Mouse (Mus musculus): ENCODE measurements around the gene Dgkz. TPM values are rescaled to one million over a fixed set of nuclear protein-coding genes. Genes with fewer than 3 reads are reported as not detected.

The Dgkz gene
- polyA plus RNA-seq, 1 experiment, result 129 TPM

DNA sequence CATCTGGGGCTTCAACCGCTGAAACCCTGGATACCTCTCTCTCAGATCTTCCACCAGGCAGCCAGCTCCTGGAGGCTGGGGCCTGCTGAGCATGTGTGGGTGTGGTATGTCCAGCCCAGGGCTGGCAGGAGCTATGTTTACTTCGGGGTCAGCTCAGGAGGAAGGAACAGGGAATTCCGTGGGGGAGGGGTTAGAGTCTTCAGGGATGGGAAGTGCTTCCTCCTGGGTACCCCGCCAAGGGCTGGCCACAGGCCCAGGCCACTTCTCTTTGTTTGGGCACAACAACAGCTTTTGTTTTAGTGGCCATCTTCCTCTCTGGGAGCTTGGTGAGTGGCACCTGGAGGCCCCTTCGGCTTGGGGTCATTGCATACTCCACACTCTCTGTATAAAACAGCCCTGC is 21.8 kb downstream of the Dgkz start:
- no peak overlapping the region for H3K4me3 ChIP-seq (ENCODE audit: insufficient read depth, low read length)
- peaks cover 73% of the 10 kb centered on the region for H3K4me1 ChIP-seq (ENCODE audit: control insufficient read depth, insufficient read depth, low read length)
- H3K27ac ChIP-seq (ENCODE audit: insufficient read depth, low read depth, low read length), result peak overlapping the region; percentile 59
- no peak for TF ChIP-seq POLR2A (IDR thresholded peaks at IDR 0.05; ENCODE audit: borderline replicate concordance, low read depth, low read length)
- TF ChIP-seq CTCF (IDR thresholded peaks at IDR 0.05; ENCODE audit: low read depth, low read length), result no peak

DNA sequence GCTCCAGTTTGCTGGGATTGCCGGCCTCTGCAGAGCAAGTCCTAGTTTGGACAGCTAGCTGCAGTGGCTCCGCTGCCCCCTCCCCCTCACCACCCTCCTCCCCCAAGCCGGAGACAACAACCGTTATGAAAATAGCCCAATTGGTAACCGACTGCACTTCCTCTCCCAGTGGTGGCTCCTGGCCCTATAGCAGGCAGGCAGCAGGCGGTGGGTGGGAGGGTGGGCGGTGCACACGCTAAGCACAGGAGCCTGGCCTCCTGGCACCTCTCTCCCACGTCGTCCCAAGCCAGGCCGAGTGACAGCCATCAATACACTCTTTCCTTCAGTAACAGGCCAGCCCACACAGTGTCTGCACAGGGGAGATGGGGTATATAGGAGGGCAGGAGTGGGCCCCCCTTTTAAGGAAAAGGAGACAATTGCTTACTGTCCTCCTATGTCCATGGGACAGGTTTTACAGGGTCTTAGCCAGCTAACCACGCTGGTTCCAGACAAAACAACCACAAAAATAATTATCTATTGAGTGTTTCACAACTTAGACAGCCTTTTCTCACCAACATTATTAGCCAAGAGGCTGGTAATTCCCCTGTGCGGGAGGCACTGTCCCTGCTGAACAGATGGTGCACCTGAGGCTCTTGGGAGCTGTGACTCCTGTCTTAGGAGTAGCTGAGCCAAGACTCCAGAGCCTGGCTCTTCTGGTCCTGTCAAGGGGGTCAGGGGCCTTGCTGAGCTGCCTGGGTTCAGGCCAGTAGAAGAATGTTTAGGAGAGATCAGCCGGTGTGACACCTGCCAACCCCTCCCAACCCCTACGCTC is 25.2 kb downstream of the Dgkz start:
- H3K4me1 ChIP-seq (ENCODE audit: control insufficient read depth, insufficient read depth, low read length), result peaks cover 69% of the 10 kb centered on the region
- no peak for TF ChIP-seq POLR2A (IDR thresholded peaks at IDR 0.05; ENCODE audit: borderline replicate concordance, low read depth, low read length)
- no peak for TF ChIP-seq CTCF (IDR thresholded peaks at IDR 0.05; ENCODE audit: low read depth, low read length)
- peak overlapping the region; percentile 55 for H3K4me3 ChIP-seq (ENCODE audit: insufficient read depth, low read length)
- H3K27ac ChIP-seq (ENCODE audit: insufficient read depth, low read depth, low read length), result peak overlapping the region; percentile 92

DNA sequence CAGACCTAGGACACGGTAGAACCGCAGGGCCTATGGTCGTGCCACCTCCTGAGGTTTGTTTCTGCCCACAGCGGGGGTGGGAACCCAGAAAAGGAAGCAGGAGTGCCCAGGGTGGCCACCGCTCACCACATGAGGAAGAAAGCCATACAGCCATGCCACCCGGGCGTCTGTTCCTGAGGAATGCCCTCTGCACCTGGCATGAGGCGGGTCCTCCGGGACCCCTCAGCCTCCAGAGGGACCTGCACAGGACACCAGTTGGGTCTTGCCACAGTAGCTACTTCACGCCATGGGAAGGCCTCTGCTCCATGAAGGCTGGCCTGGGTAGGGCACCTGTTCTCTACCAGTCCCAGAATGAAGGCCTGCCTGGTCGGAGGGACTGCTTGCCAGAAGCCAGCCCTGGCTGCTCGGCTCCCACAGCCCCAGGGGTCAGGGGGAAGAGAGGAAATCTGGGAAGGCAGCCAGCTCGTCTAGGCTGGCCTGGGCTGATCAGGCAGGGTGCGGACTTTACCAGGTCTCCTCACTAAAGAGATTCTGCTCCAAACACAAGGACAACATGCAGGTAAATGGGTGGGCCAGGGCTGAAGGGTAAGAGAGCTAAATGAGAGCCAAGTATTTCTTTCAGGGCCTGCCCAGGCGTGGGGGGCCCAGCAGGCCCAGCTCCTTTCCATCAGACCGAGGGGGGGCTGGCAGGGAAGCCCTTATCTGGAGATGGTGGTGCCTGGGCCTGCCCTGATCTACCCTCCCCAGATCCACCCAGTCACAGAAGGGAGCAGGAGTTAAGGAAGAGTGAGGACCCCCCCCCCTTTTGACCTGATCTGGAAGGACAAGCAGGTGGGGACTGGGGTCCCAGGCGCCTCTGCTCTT is 26.0 kb downstream of the Dgkz start:
- peak overlapping the region; percentile 92 for H3K27ac ChIP-seq (ENCODE audit: insufficient read depth, low read depth, low read length)
- peak overlapping the region; percentile 55 for H3K4me3 ChIP-seq (ENCODE audit: insufficient read depth, low read length)
- H3K4me1 ChIP-seq (ENCODE audit: control insufficient read depth, insufficient read depth, low read length), result peaks cover 61% of the 10 kb centered on the region
- TF ChIP-seq POLR2A (IDR thresholded peaks at IDR 0.05; ENCODE audit: borderline replicate concordance, low read depth, low read length) (no peak), CTCF (IDR thresholded peaks at IDR 0.05; ENCODE audit: low read depth, low read length) (no peak)

DNA sequence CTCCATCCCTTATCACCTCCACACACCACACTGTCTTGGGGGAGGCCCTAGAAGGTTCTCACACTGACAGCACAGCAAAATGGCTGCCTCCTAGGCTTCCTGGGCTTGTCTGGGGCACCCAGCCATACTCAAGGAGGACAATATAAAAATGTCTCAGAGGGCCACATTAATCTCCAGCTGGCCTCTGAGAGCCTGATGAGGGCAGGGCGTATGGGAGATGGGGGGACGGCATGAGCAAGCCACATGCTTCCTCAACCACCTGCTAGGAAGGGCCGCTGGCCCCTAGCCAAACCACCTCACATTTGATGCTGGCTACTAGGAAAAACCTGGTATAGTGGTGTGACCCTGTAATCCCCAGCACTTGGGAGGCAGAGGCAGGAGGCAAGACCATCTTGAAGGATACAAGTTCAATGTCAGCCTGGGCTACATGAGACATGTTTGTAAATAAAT is 26.8 kb downstream of the Dgkz start:
- Histone ChIP-seq H3K27ac (ENCODE audit: insufficient read depth, low read depth, low read length) (peak overlapping the region; percentile 92), H3K4me1 (ENCODE audit: control insufficient read depth, insufficient read depth, low read length) (peaks cover 55% of the 10 kb centered on the region), H3K4me3 (ENCODE audit: insufficient read depth, low read length) (peak overlapping the region; percentile 55)
- TF ChIP-seq POLR2A (IDR thresholded peaks at IDR 0.05; ENCODE audit: borderline replicate concordance, low read depth, low read length) (no peak), CTCF (IDR thresholded peaks at IDR 0.05; ENCODE audit: low read depth, low read length) (no peak)

DNA sequence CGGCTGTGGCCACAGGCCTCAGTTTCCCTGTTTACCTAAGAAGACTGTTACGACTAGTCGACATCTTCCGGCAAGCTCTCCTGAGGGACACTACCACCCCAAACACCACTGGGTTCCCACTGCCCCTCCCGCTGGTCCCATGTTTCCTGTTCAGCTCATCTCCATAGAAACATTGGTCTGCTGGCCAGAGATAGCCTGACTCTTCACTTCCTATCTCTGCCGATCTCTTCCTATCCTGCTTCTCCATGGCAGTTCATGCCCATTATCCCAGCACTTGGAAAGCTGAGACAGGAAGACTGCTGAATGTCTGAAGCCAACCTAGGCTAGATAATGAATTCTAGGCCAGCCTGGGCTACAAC is 27.5 kb downstream of the Dgkz start:
- H3K27ac ChIP-seq (ENCODE audit: insufficient read depth, low read depth, low read length), result peak overlapping the region; percentile 92
- peak overlapping the region; percentile 55 for H3K4me3 ChIP-seq (ENCODE audit: insufficient read depth, low read length)
- TF ChIP-seq CTCF (IDR thresholded peaks at IDR 0.05; ENCODE audit: low read depth, low read length) (no peak), POLR2A (IDR thresholded peaks at IDR 0.05; ENCODE audit: borderline replicate concordance, low read depth, low read length) (no peak)
- H3K4me1 ChIP-seq (ENCODE audit: control insufficient read depth, insufficient read depth, low read length), result peaks cover 48% of the 10 kb centered on the region

DNA sequence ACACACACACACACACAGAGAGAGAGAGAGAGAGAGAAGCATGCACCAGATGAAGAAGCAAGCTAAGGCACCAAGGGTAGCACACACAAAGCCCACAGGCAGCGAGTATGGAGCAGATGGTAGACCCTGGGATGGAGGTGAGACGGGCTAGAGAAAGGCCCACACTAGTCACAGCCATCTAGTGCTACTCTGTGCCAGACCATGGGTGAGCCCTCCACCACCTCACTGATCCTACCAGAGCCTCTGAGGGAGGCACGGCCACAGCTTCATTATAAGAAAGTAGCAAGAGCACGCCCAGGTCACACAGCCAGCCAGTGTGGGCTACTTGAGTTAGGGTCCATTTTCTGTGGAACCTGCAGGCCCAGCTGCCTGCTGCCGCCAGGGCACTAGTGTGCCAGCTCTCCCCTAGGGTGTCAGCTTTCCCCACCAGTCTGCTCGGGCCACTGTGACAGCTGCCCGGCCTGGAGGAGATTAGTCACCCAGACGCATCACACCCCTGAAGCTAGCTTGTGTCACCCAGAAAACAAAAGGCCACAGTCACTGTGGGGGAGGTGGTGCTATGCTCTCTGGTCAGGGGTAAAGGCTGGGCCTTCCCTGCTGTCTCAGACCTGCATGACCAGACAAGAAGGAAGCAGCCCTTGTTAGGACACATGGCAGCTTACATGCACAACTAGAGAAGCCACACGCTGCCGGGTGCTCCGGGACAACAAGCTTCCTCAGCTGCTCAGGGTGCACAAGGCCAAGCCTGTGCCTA is 28.1 kb downstream of the Dgkz start:
- peak overlapping the region; percentile 92 for H3K27ac ChIP-seq (ENCODE audit: insufficient read depth, low read depth, low read length)
- peak overlapping the region; percentile 55 for H3K4me3 ChIP-seq (ENCODE audit: insufficient read depth, low read length)
- no peak for TF ChIP-seq CTCF (IDR thresholded peaks at IDR 0.05; ENCODE audit: low read depth, low read length)
- TF ChIP-seq POLR2A (IDR thresholded peaks at IDR 0.05; ENCODE audit: borderline replicate concordance, low read depth, low read length), result no peak
- peaks cover 44% of the 10 kb centered on the region for H3K4me1 ChIP-seq (ENCODE audit: control insufficient read depth, insufficient read depth, low read length)

DNA sequence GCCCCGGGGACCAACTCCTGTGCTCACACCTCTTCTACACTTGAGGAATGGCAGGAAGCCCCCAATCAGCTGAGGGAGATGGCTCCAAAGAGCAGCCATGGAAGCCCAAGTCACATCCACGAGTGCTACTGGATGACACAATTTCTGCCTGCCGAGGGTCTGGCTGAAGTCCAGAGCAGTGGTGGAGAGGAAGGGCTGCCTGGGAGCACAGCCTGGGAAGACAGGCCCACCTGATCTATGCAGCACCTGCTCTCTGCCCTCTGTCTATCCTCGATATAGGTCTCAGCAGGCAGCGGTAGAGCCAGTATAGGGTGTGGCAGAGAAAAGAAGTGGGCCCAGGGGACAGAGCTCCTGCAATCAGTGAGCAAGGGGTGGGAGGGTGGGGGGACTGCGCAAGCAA is 28.8 kb downstream of the Dgkz start:
- Histone ChIP-seq H3K4me1 (ENCODE audit: control insufficient read depth, insufficient read depth, low read length) (peaks cover 43% of the 10 kb centered on the region), H3K27ac (ENCODE audit: insufficient read depth, low read depth, low read length) (peak overlapping the region; percentile 92; the same call in 1 of the 2 replicates), H3K4me3 (ENCODE audit: insufficient read depth, low read length) (no peak overlapping the region)
- TF ChIP-seq POLR2A (IDR thresholded peaks at IDR 0.05; ENCODE audit: borderline replicate concordance, low read depth, low read length), result no peak
- TF ChIP-seq CTCF (IDR thresholded peaks at IDR 0.05; ENCODE audit: low read depth, low read length), result no peak

DNA sequence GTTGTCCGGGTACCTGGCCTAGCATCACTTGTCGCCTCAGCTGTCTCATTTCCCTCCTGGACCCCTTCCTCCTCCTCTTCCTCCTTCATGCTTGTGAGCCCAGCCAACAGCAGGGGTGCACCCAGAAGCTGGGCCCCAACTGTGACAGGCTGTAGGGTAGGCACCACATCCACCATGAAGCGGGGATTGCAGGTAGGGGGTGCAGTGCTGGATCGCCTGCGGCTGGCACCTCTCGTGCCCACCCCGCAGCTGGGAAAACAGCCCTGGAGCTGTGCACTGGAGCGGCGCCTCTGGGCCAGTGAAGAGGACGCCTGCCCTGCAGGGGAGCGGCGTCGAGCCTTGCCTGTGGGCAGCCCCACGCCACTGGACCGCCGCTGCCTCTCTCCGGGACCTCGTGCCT is 30.2 kb downstream of the Dgkz start, which contains the start of gene Gm9821:
Gene Gm9821, plus strand, starts transcription at position 221 of the 400 bp plus-strand sequence.
- Histone ChIP-seq H3K4me3 (ENCODE audit: insufficient read depth, low read length) (no peak within 1 kb of the TSS), H3K27ac (ENCODE audit: insufficient read depth, low read depth, low read length) (peak within 1 kb of the TSS; percentile 13; the same call in 1 of the 2 replicates), H3K4me1 (ENCODE audit: control insufficient read depth, insufficient read depth, low read length) (peaks cover 35% of the 10 kb centered on the region)
- no peak for TF ChIP-seq CTCF (IDR thresholded peaks at IDR 0.05; ENCODE audit: low read depth, low read length)
- TF ChIP-seq POLR2A (IDR thresholded peaks at IDR 0.05; ENCODE audit: borderline replicate concordance, low read depth, low read length), result no peak
